Mouse (Mus musculus) MEL-GATA-1-ER (cell line): ENCODE data around the gene H3f3b.
"Not testable (repeated sequence)": the region's sequence is repeated elsewhere in the genome, so short reads cannot be mapped to it uniquely, and the experiment has no call there.

Source experiments
- DNase-seq: peaks from one replicate; pipeline ENCODE4 v3.0.0-alpha.2; 2012; ENCODE audit warnings: low read depth; ENCODE audit errors: extremely low read depth

H3f3b gene

DNA sequence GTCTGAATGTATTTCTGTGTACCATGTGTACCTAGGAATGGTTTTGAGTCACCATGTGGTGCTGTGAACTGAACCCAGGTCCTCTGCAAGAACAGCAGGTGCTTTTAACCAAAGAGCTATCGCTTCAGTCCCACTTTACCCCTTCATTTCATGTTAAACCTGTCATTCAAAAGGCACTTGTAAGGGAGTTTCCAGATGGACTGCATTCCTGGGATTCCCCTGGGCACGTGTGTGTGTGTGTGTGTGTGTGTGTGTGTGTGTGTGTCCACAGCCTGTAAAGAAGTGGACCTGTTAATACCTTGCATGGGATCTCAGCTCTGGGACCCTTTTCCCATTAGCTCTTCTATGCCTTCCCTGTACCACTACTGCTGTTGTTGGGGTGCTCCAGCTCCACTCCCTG lies 21.8 kb upstream of the H3f3b start:
- DNase-seq, result no peak

DNA sequence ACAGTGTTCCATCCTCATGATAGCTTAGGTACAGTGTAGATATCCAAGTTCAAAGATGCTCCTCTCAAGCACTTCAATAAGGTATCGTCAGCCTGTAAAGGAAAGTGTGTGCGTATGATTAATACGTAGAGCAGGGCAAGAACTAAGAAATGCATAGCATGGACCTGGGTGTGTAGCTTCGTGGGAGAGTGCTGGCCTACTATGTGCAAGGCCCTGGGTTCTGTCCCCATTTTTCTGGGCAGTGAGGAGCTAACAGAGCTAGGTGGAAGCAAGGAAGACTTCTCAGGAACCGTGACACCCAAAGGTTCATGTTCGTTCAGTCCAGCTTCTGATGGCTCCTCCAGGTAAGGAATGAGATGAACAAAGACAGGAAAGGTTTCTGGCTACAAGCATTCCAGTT lies 17.4 kb upstream of the H3f3b start:
- DNase-seq, result no peak

DNA sequence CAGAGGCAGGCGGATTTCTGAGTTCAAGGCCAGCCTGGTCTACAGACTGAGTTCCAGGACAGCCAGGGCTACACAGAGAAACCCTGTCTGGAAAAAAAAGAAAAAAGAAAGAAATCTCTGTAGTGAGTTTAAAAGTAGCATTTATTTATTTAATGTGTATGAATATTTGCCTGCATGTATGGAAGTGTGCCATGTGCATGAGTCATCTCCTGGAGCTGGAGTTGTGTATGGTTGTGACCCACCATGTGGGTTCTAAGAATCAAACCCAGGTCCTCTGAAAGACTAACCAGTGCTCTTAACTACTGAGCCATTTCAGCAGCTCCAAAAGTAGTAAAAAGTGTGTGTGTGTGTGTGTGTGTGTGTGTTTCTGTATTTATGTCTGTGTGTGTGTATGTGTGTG lies 15.5 kb upstream of the H3f3b start:
- no peak for DNase-seq

DNA sequence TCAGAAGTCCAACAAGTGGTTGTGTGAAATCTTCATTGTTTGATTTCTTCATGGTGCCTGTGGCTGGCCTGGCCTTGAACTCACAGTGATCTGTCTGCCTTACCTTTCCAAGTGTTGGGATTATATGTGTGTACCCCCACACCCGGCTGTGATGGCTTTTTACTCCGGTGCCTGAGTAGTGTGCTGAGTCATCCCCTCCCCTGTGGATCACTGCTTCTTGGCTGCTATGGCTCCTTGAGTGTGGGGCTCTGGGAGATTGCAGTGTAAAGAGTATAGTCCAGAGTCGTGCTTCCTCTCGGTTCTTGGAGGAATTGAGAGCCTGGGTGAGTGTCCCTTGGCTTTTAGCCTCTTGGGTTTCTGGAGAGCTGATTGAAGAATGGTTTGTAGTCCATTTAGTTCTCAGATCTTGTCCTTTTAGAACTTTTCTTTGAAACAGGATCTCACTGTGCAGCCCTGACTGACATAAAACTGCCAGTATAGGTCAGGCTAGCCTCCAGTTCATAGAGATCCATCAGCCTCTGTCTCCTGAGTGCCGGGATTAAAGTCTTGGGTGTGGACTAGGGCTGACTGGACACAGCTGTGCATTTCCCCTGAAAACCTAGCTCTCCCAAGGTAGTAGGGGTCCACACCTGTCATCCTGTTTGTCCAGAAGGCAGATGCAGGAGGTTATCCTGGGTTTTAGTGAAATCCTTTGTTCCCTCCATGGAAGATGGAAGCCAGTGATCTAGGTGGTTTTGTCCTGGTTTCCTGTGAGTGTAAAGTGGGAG lies 14.8 kb upstream of the H3f3b start:
- no peak for DNase-seq

DNA sequence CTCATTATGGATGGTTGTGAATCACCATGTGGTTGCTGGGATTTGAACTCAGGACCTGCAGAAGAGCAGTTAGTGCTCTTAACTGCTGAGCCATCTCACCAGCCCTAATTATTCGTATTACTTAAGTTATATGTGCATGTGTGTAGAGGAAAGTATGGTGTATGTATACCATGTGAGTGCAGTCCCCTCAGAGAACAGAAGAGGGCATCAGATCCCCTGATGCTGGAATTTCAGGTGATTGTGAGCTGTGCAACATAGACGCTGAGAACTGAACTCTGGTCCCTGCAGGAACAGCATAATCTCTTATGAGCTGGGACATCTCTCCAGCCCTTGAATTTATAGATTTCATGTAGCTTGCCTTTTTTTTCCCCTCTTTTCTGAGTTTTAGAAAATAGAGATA lies 14.1 kb upstream of the H3f3b start:
- DNase-seq, result no peak

DNA sequence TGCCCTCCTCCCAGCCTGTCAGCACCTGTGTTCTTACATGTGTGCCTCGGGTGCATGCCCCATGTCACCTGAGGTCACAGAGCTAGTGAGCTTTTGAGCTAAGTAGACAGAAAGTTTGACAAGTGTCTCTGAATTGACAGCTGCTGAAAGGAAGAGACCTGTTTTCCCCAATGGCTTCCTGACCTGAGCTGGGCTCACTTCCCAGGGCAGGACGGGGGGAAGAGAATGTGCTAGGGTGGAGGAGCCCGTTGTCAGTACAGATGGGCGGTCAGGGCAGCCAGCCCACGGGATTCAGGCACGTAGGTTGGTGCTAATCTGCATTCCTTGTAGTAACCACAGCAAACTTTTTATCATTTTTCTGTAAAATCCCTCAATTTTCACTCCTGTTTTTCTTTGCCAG lies 12.8 kb upstream of the H3f3b start:
- no peak for DNase-seq

DNA sequence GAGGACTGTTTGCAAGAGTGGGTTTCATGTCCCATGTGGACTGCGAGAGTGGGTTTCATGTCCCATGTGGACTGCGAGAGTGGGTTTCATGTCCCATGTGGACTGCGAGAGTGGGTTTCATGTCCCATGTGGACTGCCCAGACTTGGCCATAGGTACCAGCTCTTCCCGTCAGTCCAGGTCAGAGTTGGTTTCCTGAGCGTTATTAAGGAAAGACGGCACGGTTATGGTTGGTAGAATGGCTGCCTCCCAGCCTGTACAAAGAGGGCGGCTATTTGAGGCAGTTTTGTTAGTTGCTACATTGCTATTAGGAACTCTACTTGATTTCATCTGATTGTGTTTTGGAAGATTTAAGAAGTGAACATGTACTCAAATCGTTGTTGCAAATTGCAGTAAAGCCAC lies 10.1 kb upstream of the H3f3b start:
- no peak for DNase-seq

DNA sequence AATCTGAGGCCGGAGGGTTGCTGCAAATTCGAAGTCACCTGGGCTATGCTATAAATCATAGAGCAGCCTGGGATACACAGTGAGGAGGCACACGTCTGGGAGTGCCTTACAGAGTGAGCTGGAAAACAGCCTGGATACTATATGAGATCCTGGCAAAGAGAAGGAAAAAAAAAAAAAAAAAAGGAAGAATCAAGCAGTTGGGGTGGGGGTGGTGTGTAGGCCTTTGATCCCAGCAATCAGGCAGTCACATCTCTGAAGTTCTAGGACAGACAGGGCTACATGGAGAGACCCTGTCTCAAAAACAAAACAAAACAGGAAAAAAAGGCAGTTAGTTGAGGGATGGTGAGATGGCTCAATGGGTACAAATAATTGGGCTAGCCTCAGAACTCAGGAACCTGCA lies 8.9 kb upstream of the H3f3b start:
- DNase-seq, result no peak

DNA sequence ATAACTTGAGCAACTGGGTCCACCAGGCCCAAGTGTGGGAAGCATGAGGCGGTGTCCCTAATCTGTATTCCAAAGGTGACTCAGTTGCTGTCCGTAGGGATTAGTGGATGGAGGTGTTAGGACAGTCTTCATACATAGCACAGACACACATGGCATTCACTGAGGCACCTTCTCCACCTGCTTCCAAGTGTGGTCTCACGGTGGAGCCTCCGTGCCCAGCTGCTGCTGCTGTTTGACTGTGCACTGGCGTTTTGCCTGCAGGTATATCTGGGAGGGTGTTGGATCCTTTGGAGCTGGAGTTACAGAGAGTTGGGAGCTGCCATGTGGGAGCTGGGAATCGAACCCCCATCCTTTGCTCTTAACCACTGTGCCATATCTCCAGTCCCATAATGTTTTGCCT lies 6.8 kb upstream of the H3f3b start:
- no peak for DNase-seq

DNA sequence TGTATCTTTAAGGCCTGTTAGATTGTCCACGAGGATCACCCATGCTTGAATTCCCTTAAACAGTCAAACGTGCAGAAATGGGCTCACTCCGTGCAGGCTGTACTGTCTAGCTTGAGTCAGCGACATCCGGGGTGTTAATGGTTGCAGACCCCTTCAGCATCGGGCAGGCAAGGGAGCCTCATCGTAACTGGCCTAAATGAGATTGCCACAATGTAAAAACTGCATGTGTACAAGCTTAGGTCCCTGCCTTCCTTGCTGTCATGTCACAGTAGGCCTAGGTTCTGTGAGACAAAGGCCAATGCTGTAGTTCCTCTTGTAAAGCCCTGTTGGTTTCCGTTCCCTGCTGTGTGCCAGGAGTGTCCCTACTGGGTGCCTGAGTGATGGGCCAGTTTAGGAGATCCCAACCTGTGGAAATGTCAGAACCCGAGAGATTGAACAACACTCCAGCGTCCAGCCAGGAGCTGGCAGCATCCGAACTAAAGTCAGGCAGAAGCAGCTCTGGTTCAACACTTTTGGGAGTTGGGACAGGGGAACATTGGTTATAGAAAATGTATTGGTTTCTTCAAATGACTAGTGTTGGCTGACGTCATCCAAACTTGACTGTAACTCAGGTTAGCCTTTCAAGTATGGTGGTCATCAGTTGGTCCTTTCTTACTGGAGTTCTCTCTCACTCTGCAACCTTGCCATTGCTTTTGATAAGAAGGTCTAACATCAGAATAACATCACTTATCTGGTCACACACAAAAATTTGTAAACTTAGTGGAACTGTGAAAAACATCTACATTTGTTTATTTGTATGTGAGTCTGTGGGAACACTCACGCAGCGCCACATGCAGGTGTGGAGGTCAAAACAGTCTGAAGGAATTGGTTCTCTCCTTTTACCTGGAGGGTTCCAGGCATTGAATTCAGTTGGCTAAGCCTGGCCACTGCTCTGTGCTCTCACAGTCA lies 3.4 kb upstream of the H3f3b start:
- peak; percentile 15 for DNase-seq

DNA sequence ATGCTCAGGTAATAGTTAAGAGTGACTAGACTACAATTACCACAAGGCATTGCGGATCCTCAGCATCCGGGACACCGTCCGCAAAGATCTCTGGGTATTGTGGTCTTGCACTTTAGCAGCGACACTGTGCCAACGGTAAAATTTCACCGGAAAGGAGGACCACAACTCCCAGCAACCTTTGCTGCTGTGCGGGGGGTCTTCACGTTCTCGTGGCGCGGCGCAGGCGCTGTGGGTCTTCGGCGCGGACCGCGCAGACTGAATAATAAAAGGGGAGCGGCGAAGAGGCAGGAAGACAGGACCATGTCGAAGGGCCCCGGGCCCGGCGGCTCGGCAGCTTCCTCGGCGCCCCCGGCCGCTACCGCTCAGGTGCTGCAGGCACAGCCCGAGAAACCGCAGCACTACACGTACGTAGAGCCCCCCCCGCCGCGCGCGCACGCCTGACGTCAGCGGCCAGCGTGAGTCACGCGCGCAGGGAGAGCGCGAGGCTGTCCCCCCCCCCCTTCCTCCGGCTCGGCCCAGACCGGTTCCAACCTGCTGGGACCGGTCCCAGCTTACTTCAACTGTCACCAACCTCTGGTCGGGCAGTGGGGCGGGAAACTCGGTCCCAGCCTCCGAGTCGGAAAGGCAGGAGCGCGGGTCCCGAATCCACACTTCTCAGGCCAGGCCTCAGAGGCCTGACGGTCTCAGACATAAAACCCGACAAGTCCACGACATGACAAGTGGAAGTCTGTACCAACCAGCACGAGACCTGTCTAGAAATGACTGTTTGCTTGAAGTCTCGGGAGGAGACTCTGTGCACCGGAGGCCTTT lies 2.5 kb upstream of the H3f3b start, which contains the start of gene Unk:
Unk (plus strand) TSS at position 235 of the 810 bp plus-strand sequence.
- peak; percentile 98 for DNase-seq

DNA sequence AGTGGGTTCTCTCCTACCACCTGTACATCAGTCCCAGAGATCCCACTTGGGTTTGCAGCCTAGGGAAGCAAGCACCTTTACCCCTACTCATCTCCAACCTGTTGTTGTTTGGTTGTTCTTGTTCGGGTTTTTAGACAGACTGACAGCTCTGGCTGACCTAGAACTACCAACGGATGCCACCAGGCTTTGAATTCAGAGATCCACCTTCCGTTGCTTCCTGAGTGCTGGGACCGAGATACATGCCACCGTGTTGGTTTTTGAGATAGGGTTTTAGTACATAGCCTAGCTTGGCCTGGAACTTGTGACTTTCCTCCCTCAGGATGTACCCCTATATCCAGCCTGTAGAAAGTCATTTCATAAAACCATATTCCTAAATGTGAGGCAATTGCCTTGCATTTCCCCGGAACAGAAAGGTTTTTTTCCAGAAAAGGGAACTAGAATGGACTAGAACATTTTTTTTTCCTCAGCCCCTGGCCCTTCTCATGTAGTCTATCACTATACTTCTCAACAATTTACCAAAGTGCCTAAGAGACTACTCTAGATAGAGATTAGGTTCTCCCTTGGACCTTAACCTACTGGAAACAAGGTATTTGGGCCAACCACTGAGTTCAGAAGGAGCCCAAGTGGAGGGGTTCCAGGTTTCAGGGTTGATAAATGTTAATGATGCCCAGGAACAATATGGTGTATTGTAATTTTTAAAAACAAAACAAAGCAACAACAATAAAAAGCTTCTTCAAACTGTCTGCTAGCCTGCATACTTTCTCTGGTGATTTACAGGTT lies 1.5 kb upstream of the H3f3b start:
- no peak for DNase-seq

DNA sequence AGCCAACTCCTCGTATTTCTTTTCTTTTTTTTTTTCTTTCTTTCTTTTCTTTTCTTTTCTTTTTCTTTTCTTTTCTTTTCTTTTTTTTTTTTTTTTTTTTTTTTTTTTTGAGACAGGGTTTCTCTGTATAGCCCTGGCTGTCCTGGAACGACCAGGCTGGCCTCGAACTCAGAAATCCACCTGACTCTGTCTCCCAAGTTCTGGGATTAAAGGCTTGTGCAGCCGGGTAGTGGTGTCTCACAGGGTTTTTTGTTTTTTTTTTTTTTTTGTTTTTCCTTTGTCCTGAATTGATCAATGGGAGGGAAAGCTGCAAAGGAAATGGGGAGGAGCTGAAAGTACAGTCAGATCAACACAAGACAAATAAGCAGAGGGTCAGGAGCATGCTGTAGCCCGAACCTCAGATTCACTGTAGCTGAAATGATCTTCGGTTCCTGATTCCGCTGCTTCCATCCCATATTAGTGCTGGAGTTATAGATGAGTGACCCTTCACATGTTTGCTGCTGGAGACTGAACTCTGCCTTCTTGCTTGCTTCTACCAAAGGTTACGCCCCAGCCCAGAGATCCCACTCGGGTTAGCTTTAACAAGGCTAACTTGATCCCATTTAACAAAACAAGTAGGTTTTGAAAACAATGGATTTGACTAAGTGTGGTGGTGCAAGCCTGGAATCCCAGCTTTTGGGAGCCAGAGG lies 559 bp upstream of the H3f3b start:
- DNase-seq, result no peak

DNA sequence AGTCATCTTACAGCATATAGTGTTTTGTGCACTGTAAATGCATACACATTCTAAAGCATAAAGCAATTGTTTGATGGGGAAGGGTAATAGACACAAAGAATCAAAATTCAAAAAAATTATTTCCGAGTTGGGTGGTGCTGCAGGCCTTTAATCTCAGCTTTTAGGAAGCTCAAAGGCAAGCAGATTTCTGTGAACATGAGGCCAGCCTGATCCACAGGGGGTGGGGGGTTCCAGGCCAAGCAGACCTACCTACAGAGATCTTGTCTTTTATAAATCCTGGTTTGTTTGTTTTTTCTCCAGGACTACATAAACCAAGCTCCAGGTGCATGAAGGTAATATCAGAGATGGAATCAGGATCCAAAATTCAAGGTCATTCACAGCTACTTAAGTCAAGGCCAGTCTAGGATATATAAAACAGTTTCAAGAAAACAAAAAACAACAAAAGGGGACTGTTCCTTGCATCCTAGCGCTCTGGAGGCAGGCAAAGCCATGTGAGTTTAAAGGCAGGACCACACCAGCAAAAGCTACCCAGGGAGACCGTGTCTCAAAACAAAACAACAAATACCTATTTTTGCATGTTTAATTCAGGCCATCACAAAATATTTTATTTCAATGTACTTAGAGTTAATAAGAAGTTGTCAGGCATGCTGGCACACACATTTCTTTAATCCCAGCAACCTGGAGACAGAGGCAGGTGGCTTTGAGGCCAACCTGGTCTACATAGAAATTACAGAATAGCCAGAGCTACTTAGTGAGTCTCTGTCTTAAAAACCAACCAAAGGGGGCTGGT lies 2.5 kb downstream of the H3f3b start:
- no peak for DNase-seq

DNA sequence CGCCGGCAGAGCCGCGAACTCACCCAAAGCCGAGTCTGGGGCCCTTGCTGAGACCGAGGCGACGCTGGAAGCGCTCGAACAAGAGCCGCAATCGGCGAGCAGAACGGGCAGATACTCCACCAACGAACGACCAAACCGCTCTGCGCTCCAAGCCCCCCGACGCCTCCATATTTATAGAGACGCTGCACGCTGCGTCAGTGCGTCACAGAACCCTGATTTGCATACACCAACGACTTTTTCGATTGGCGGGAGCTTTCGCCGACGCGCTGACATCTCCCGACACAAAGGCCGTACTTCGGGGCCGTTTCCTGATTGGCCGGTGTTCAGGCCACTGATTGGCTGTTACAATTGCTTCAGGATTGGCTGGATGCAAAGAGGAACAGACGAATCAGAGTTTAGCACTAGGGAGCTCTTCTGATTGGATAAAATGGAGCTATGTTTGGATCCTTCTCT lies 3.4 kb downstream of the H3f3b start:
- DNase-seq, result peak; percentile 99

DNA sequence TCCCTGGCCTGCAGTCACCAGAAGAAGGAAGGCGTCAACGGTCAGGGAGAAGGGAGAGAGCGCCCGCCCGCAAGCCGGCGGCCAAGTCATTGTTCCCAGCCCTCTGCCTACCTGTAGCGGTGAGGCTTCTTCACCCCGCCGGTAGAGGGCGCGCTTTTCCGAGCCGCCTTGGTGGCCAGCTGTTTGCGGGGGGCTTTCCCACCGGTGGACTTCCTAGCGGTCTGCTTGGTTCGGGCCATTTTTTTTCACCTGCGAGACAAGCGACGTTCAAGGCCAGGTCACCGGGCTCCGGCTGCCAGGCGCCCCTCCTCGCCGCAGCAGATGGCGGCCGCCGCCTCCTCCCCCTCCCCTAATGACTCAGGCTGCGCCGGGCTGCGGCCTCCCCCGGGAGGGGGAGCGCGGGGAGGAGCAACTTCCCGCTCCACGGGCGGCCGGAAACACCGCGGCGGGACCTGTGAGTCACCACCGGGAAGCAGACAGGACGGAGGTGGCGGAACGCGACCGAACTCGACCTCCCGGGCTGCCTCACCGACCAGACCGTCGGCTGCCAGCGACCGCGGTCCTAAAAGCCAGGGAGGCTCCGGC lies 3.9 kb downstream of the H3f3b start:
- no peak for DNase-seq

DNA sequence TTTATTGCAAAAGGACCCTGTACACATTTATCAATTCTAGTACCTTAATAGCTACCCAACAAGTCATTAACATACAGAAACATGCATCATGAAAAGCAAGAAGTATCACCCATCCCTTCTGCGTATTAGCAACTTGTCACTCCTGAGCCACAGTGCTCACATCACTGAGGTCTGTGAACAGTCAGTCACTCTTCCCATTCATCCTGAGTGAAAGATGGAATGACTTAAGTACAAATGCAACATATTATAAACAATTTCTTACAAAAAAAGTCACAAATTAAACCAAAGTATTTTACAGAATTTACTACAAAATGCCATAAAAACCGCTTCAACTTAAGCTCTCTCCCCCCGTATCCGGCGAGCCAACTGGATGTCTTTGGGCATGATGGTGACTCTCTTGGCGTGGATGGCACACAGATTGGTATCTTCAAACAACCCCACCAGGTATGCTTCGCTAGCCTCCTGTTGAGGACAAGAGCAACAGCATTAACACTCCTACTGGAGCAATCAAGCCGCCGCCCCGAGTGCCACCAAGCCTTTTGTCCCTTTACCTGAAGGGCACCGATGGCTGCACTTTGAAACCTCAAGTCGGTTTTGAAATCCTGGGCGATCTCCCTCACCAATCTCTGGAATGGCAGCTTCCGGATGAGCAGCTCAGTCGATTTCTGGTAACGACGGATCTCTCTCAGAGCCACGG lies 4.5 kb downstream of the H3f3b start:
- DNase-seq, result not testable (repeated sequence)

DNA sequence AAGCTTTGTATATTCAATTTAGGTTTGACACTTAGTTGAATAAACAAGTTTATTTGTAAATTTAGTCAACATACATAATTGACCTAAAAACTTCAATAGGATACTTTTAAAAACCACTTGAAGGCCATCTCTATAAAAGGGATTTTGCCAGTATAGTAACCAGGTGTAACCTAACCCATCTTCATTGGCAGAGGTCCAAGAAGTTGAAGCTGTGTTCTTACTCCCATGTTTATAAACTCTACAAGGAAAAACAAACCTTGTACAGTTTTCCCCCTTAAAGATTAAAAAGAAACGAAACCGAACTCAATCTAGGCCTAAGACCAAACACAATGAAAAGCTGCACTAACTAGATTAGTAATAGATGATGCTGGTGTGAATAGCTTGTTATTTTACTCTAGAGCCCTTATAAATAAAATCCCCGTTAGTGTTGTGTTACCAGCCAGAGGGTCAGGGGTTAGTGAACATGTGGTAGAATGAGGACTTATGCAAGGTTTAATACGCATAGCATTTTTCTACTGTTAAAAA lies 5.4 kb downstream of the H3f3b start:
- no peak for DNase-seq
